Mouse (Mus musculus) neural tube, embryonic 12.5 days (tissue): ENCODE measurements around the gene Gramd2. TPM values are rescaled to one million over a fixed set of nuclear protein-coding genes. Genes with fewer than 3 reads are reported as not detected.

Experiments
- ATAC-seq: fragments of 200-750 bp; cut with Nextera tagmentation; 2 replicates; pipeline ENCODE4 v1.8.0; 2017; ENCODE audit warnings: low read depth, mild to moderate bottlenecking, moderate TSS enrichment, moderate library complexity; ENCODE audit not compliant: low FRiP score
- H3K27ac ChIP-seq: fragments of 300-500 bp; sonication (generic); 2 replicates; pipeline ENCODE4 v1.5.1; 2016
- H3K27me3 ChIP-seq: fragments of 300-500 bp; sonication (generic); replicated peaks from 2 replicates; pipeline ENCODE4 v1.6.1; 2016; ENCODE audit warnings: mild to moderate bottlenecking
- H3K36me3 ChIP-seq: fragments of 300-500 bp; sonication (generic); 2 replicates; pipeline ENCODE4 v1.6.1; 2016; ENCODE audit warnings: mild to moderate bottlenecking
- H3K4me1 ChIP-seq: fragments of 300-500 bp; sonication (generic); 2 replicates; pipeline ENCODE4 v1.6.1; 2016
- H3K4me2 ChIP-seq: fragments of 300-500 bp; sonication (generic); replicated peaks from 2 replicates; pipeline ENCODE4 v1.6.1; 2016; ENCODE audit warnings: mild to moderate bottlenecking
- H3K4me3 ChIP-seq: fragments of 300-500 bp; sonication (generic); 2 replicates; pipeline ENCODE4 v1.5.1; 2016
- H3K9ac ChIP-seq: fragments of 300-500 bp; sonication (generic); 2 replicates; pipeline ENCODE4 v1.6.1; 2016; ENCODE audit warnings: mild to moderate bottlenecking
- H3K9me3 ChIP-seq: fragments of 300-500 bp; sonication (generic); 2 replicates; pipeline ENCODE4 v1.6.1; 2016; ENCODE audit warnings: mild to moderate bottlenecking
- WGBS: fragments of 180-500 bp; shearing (Covaris S2); methylation state at CpG from one replicate; pipeline ENCODE4 v1.1.7; 2016; 5-methylcytosine and 5-hydroxymethylcytosine counted together
- polyA plus RNA-seq: library from polyadenylated mRNA; unstranded; fragments of >200 nt; fragmentation: Nextera tagmentation; extraction: Ambion mirVana; gene quantifications from 2 replicates; pipeline ENCODE4 v1.2.1, GENCODE M21; 2016

Gramd2 gene
- polyA plus RNA-seq, 1 experiment from 2014 or later, result 0.56 TPM

- ATAC-seq, result no peak
- Histone ChIP-seq H3K4me1 (no peaks in the 10 kb centered on the region), H3K4me2 (no peak overlapping the region), H3K27ac (no peak overlapping the region), H3K9me3 (no peaks in the 10 kb centered on the region), H3K9ac (no peak overlapping the region), H3K36me3 (no peaks in the 10 kb centered on the region), H3K27me3 (no peaks in the 10 kb centered on the region), H3K4me3 (no peak overlapping the region)
- WGBS, result 92% methylated on average over 5 of the region's 5 CpGs
Observed at GRCm38 (mm10) chr9:59731136-59731535, 51.2 kb downstream of the Gramd2 start.

- no peak overlapping the region for H3K4me3 ChIP-seq
- H3K4me1 ChIP-seq, result no peaks in the 10 kb centered on the region
- H3K36me3 ChIP-seq, result no peaks in the 10 kb centered on the region
- no peaks in the 10 kb centered on the region for H3K27me3 ChIP-seq
- WGBS, result 74% methylated on average over 6 of the region's 6 CpGs
- no peaks in the 10 kb centered on the region for H3K9me3 ChIP-seq
- H3K27ac ChIP-seq, result no peak overlapping the region
- H3K9ac ChIP-seq, result no peak overlapping the region
- no peak for ATAC-seq
- no peak overlapping the region for H3K4me2 ChIP-seq
Observed at GRCm38 (mm10) chr9:59733075-59733474, 53.1 kb downstream of the Gramd2 start.

GRCm38 (mm10) chr9:59735394-59735793 is 55.5 kb downstream of the Gramd2 start:
- Histone ChIP-seq H3K27me3 (no peaks in the 10 kb centered on the region), H3K9ac (no peak overlapping the region), H3K9me3 (no peaks in the 10 kb centered on the region), H3K36me3 (no peaks in the 10 kb centered on the region), H3K4me1 (no peaks in the 10 kb centered on the region), H3K4me3 (no peak overlapping the region), H3K27ac (no peak overlapping the region), H3K4me2 (no peak overlapping the region)
- whole genome bisulfite sequencing, result 78% methylated on average over 4 of the region's 4 CpGs
- no peak for ATAC-seq

- H3K9ac ChIP-seq, result no peak overlapping the region
- no peak for ATAC-seq
- no peaks in the 10 kb centered on the region for H3K27me3 ChIP-seq
- WGBS, result 93% methylated on average over 2 of the region's 2 CpGs
- no peak overlapping the region for H3K27ac ChIP-seq
- no peaks in the 10 kb centered on the region for H3K4me1 ChIP-seq
- no peak overlapping the region for H3K4me3 ChIP-seq
- no peaks in the 10 kb centered on the region for H3K9me3 ChIP-seq
- no peak overlapping the region for H3K4me2 ChIP-seq
- H3K36me3 ChIP-seq, result no peaks in the 10 kb centered on the region
Observed at GRCm38 (mm10) chr9:59740593-59740992, 60.6 kb downstream of the Gramd2 start.

GRCm38 (mm10) chr9:59743903-59744302 is 64.0 kb downstream of the Gramd2 start:
- ATAC-seq, result no peak
- WGBS, result 96% methylated on average over 3 of the region's 3 CpGs

GRCm38 (mm10) chr9:59748387-59748786 is 68.4 kb downstream of the Gramd2 start:
- no peaks in the 10 kb centered on the region for H3K27me3 ChIP-seq
- peaks cover 8% of the 10 kb centered on the region for H3K4me1 ChIP-seq
- no peak for ATAC-seq
- no peaks in the 10 kb centered on the region for H3K9me3 ChIP-seq
- 93% methylated on average over 2 of the region's 2 CpGs for WGBS
- no peaks in the 10 kb centered on the region for H3K36me3 ChIP-seq
- no peak overlapping the region for H3K9ac ChIP-seq
- no peak overlapping the region for H3K27ac ChIP-seq
- no peak overlapping the region for H3K4me2 ChIP-seq
- H3K4me3 ChIP-seq, result no peak overlapping the region

More at GRCm38 (mm10) chr9:59743903-59744302, 64.0 kb downstream of the Gramd2 start:
- no peak overlapping the region for H3K4me3 ChIP-seq
- H3K4me1 ChIP-seq, result no peaks in the 10 kb centered on the region
- no peaks in the 10 kb centered on the region for H3K36me3 ChIP-seq
- no peak overlapping the region for H3K27ac ChIP-seq
- no peak overlapping the region for H3K4me2 ChIP-seq
- H3K9me3 ChIP-seq, result no peaks in the 10 kb centered on the region
- H3K9ac ChIP-seq, result no peak overlapping the region
- H3K27me3 ChIP-seq, result no peaks in the 10 kb centered on the region

- no peak overlapping the region for H3K4me2 ChIP-seq
- 94% methylated on average over 11 of the region's 11 CpGs for WGBS
- H3K9ac ChIP-seq, result no peak overlapping the region
- H3K36me3 ChIP-seq, result no peaks in the 10 kb centered on the region
- no peaks in the 10 kb centered on the region for H3K9me3 ChIP-seq
- no peak overlapping the region for H3K27ac ChIP-seq
- H3K4me3 ChIP-seq, result no peak overlapping the region
- no peak for ATAC-seq
- H3K27me3 ChIP-seq, result no peaks in the 10 kb centered on the region
- peaks cover 8% of the 10 kb centered on the region for H3K4me1 ChIP-seq
Observed at GRCm38 (mm10) chr9:59748969-59749368, 69.0 kb downstream of the Gramd2 start.

GRCm38 (mm10) chr9:59749581-59750265 is 69.8 kb downstream of the Gramd2 start:
- no peak for ATAC-seq
- WGBS, result 33% methylated on average over 12 of the region's 12 CpGs
- peak overlapping the region; percentile 75 for H3K4me2 ChIP-seq
- H3K27ac ChIP-seq, result no peak overlapping the region
- H3K9me3 ChIP-seq, result no peaks in the 10 kb centered on the region
- peak overlapping the region; percentile 47 for H3K9ac ChIP-seq
- H3K4me3 ChIP-seq, result peak overlapping the region; percentile 88
- H3K27me3 ChIP-seq, result no peaks in the 10 kb centered on the region
- H3K4me1 ChIP-seq, result peaks cover 8% of the 10 kb centered on the region
- H3K36me3 ChIP-seq, result no peaks in the 10 kb centered on the region

GRCm38 (mm10) chr9:59750267-59751065 is 70.5 kb downstream of the Gramd2 start, which contains the start of the genes Senp8 and Myo9a:
Gene Senp8 (minus strand): TSS chr9:59750710.
Gene Myo9a (plus strand): TSS chr9:59750896.
- 1% methylated on average over 59 of the region's 59 CpGs for WGBS
- peak; percentile 95 for ATAC-seq
- peaks cover 8% of the 10 kb centered on the region for H3K4me1 ChIP-seq

GRCm38 (mm10) chr9:59751066-59751581 is 71.2 kb downstream of the Gramd2 start:
- Histone ChIP-seq H3K4me1 (peaks cover 8% of the 10 kb centered on the region), H3K4me2 (peak overlapping the region; percentile 90), H3K9ac (peak overlapping the region; percentile 90), H3K4me3 (peak overlapping the region; percentile 88), H3K27ac (peak overlapping the region; percentile 79), H3K9me3 (no peaks in the 10 kb centered on the region), H3K27me3 (no peaks in the 10 kb centered on the region), H3K36me3 (no peaks in the 10 kb centered on the region)
- under 1% methylated on average over 48 of the region's 49 CpGs for WGBS
- ATAC-seq, result peak; percentile 94

More at GRCm38 (mm10) chr9:59750267-59751065, 70.5 kb downstream of the Gramd2 start, which contains the start of the genes Senp8 and Myo9a:
- peak within 1 kb of the TSS; percentile 90 for H3K4me2 ChIP-seq
- no peaks in the 10 kb centered on the region for H3K36me3 ChIP-seq
- H3K9ac ChIP-seq, result peak within 1 kb of the TSS; percentile 90
- H3K27ac ChIP-seq, result peak within 1 kb of the TSS; percentile 79
- H3K27me3 ChIP-seq, result no peaks in the 10 kb centered on the region
- H3K4me3 ChIP-seq, result peak within 1 kb of the TSS; percentile 88
- H3K9me3 ChIP-seq, result no peaks in the 10 kb centered on the region

GRCm38 (mm10) chr9:59751966-59752365 is 72.0 kb downstream of the Gramd2 start:
- peaks cover 8% of the 10 kb centered on the region for H3K4me1 ChIP-seq
- H3K36me3 ChIP-seq, result no peaks in the 10 kb centered on the region
- H3K4me2 ChIP-seq, result peak overlapping the region; percentile 90
- 10% methylated on average over 2 of the region's 2 CpGs for WGBS
- H3K9ac ChIP-seq, result peak overlapping the region; percentile 90
- H3K27me3 ChIP-seq, result no peaks in the 10 kb centered on the region
- peak overlapping the region; percentile 88 for H3K4me3 ChIP-seq
- no peak for ATAC-seq
- H3K9me3 ChIP-seq, result no peaks in the 10 kb centered on the region
- H3K27ac ChIP-seq, result no peak overlapping the region

- WGBS, result 59% methylated on average over 2 of the region's 2 CpGs
- Histone ChIP-seq H3K4me2 (no peak overlapping the region), H3K4me1 (peaks cover 4% of the 10 kb centered on the region)
Observed at GRCm38 (mm10) chr9:59755199-59755598, 75.3 kb downstream of the Gramd2 start.

More at GRCm38 (mm10) chr9:59755199-59755598, 75.3 kb downstream of the Gramd2 start:
- ATAC-seq, result no peak
- Histone ChIP-seq H3K27me3 (no peaks in the 10 kb centered on the region), H3K9ac (no peak overlapping the region), H3K36me3 (no peaks in the 10 kb centered on the region), H3K27ac (no peak overlapping the region), H3K9me3 (no peaks in the 10 kb centered on the region), H3K4me3 (no peak overlapping the region)
